Mouse (Mus musculus) embryonic fibroblast, embryonic 13.5 days (primary cell): Measurements from ENCODE around the gene Triap1.

Experiments used
- CTCF ChIP-seq: IDR thresholded peaks from 2 replicates; pipeline ENCODE4 v1.5.1; 2011; ENCODE audit warnings: mild to moderate bottlenecking, control low read depth, low read length, moderate library complexity, borderline replicate concordance; ENCODE audit not compliant: insufficient read depth
- POLR2A ChIP-seq: IDR thresholded peaks from 2 replicates; pipeline ENCODE4 v1.6.1; 2011; ENCODE audit warnings: low read depth, mild to moderate bottlenecking, control low read depth, low read length, moderate library complexity

DNA sequence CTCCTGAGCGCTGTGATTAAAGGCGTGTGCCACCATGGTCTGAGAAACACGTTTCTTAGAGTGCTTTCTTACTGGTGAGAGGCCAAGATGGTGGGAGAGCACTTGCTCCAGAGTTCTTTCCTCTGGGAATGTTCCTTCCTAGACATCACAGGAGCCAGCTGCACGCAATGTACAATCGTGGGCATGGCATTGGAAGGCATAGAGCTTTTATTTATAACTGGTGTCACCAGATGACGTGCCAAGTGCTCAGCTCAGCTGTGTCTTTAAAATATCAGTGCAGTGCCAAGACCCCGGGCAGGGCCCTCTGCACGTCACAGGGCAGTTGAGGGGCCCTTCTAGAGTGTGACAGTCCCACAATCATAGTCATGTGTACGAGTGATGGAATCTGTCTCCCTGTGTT is 10.1 kb upstream of the Triap1 start:
- no peak for TF ChIP-seq CTCF
- TF ChIP-seq POLR2A = no peak
